Mouse (Mus musculus): ENCODE data around the gene Adarb2.

DNA sequence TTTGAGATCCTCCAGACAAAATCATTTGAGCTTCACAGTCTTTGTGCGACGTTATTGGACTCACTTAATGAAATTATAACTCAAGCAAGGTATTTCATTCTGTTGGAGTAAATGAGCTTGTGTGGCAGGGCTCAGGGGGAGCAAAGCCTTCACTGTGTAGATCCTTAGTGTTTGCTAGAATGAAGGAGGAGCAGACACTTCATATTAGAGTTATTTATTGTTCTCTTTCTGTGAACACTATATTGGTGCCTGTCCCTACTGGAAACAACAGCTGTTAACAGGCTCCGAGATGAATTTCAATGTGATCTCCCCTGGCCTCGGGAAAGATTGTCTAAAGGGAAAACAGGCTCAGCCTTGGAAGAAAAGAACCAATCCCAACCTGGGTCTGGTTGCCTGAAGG lies 355.1 kb downstream of the Adarb2 start:
- no peak for TF ChIP-seq CTCF (IDR thresholded peaks at IDR 0.05; ENCODE audit: extremely low read depth, insufficient read length, insufficient replicate concordance, low read depth, low read length)
- no peak for TF ChIP-seq POLR2A (IDR thresholded peaks at IDR 0.05; ENCODE audit: low read depth, low read length)
